Mouse (Mus musculus): ENCODE measurements at regions not wholly inside any gene's neighbourhood (a gene's known extent, or its start where the extent isn't known, plus 50 kb on each side); places are given as distances from the start of the nearest gene placed in this dataset.
A peak's percentile ranks its signal among the peaks of the same experiment; 100 is the strongest.

- DNase-seq (ENCODE audit: low spot score in 2 of 2): no peak
Measured at GRCm38 (mm10) chr6:16575875-16576274, 322.4 kb downstream of the Tfec start.

- DNase-seq (ENCODE audit: low spot score in 2 of 2): no peak
Measured at GRCm38 (mm10) chr6:16572828-16573227, 325.4 kb downstream of the Tfec start.

- no peak for DNase-seq (ENCODE audit: low spot score in 2 of 2)
Measured at GRCm38 (mm10) chr6:16551945-16552673, 346.1 kb downstream of the Tfec start.

- no peak for DNase-seq (ENCODE audit: low spot score in 2 of 2)
Measured at GRCm38 (mm10) chr6:16551131-16551530, 347.1 kb downstream of the Tfec start.

GRCm38 (mm10) chr6:16550445-16550844 is 347.8 kb downstream of the Tfec start:
- peak; percentile 30 to 48 for DNase-seq (ENCODE audit: low spot score in 2 of 2)

GRCm38 (mm10) chr6:16514054-16514453 is 384.2 kb downstream of the Tfec start:
- no peak for DNase-seq (ENCODE audit: low spot score in 2 of 2)

- DNase-seq (ENCODE audit: low spot score in 2 of 2): no peak
Measured at GRCm38 (mm10) chr6:16513541-16513940, 384.7 kb downstream of the Tfec start.

GRCm38 (mm10) chr6:16503836-16504235 is 394.4 kb downstream of the Tfec start:
- no peak for DNase-seq (ENCODE audit: low spot score in 2 of 2)

- DNase-seq (ENCODE audit: low spot score in 2 of 2): peak; percentile 51 to 59
Measured at GRCm38 (mm10) chr6:16487015-16487630, 411.1 kb downstream of the Tfec start.

- no peak for DNase-seq (ENCODE audit: low spot score in 2 of 2)
Measured at GRCm38 (mm10) chr6:16483295-16483694, 414.9 kb downstream of the Tfec start.

- DNase-seq (ENCODE audit: low spot score in 2 of 2): no peak
Measured at GRCm38 (mm10) chr6:16468693-16469375, 429.4 kb downstream of the Tfec start.

- no peak for DNase-seq (ENCODE audit: low spot score in 2 of 2)
Measured at GRCm38 (mm10) chr6:16458279-16458678, 440.0 kb downstream of the Tfec start.

All from left cerebral cortex, adult 18-20 months (tissue).